Mouse (Mus musculus): ENCODE results near the gene Syde2. TPM values are rescaled to one million over a fixed set of nuclear protein-coding genes. Genes with fewer than 3 reads are reported as not detected.
A peak's percentile ranks its signal among the peaks of the same experiment; 100 is the strongest.

The Syde2 gene
- total RNA-seq, 4 experiments from 2014 or later = 16.7 to 21.8 (median 19.0) TPM

DNA sequence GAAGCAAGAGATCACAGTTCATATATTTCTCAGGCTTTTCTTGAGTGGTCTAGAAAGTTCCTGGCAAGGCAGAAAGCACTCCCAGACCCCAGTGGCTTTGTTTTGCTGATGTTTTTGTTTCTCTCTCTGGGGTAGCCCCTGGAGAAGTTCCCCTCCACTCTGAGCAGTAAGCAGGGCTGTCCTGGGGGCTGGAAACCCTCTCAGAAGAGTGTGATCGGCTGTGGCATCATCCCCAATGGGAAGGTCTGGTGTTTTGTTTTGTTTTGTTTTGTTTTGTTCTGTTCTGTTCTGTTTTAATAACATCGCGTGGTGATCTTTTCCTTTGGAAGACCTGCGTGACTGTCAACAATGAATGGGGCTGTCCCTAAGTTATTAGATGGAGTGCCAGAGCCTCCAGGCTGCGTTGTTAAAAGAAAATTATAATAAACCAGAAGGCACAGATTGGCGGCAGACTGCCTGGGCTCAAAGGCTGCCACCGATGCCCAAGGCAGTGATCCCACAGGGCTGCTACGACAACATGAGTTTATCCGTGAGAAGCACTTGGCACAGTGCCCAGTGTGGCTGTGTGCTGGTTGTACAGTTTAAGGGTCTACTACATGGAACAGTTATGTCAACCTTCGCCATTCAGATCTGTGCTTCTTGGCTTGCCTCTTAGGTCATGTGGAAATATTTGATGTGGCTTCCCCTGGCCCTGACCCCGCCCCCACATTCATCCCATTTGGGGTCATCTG, 63.8 kb downstream of the Syde2 start:
- no peak for DNase-seq (ENCODE audit: low spot score)

DNA sequence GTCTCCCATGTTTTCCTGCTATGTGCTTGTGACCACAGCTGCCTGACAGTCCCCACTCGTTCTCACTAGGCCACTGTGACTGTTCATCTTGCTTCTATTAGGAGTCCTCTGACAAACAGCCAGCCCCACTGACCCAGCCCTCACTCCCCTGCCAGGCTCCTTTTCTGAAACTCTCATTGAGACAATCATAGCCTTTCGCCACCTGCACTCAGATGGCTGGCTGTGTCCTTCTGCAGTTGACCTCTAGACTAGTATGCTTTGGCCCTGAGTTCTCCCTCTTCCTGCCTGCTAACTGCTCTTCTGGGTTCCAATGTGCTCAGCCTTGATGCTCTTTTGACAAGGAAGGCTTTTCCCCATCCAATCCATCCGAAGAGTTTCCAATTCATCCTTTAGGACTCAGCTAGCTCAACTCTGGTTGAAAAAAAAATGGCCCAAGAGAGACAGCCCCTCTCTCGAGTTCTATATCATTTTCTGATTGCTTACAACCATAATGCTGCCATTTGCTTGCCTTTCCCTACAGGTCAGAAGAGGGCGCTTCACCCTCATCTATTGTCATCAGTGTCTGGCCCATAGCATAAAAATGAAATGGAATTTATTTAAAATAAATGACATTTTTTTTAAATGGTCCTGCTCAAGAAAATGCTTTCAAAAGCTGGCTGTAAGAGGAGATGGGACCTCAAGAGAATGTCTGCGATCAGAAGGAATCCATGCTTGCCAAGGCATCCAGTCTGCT, 65.6 kb downstream of the Syde2 start:
- DNase-seq (ENCODE audit: low spot score) = no peak

DNA sequence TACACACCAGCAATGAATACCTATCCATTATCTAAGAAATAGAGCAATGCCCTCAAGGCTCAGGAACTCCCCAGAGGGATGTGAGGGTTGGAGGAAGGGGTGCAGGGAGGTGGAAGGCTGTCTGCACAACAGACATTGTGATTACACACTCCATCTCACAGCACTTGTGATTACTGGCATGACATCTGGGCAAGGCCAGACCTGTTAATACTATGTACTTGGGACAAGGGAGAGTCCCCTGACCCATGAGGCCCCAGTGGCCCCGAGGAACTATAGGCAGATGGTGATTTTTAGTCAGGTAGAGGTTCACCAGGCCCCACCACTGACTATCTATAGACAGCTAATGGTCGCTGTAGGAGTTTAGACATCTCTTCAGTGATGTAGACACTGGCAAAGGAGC, 66.2 kb downstream of the Syde2 start:
- no peak for DNase-seq (ENCODE audit: low spot score)

DNA sequence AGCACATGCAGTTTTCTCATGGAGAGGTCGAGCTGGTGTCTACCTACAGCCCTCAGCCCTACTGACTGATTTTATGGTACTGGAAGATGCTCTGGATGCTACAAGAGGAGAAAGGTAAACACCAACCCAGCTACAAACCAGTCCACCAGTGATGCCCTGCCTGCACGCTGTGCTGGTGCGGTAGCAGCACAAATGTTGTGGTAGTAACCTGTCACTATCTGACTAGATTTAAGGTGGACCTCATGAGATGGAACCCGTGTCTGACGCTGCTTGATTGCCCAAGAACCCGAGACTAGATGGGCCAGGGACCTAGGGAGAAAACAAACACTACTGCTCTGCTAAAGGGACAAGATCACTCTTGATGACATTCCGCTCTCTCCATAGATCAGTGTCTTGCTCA, 69.5 kb downstream of the Syde2 start:
- no peak for DNase-seq (ENCODE audit: low spot score)

DNA sequence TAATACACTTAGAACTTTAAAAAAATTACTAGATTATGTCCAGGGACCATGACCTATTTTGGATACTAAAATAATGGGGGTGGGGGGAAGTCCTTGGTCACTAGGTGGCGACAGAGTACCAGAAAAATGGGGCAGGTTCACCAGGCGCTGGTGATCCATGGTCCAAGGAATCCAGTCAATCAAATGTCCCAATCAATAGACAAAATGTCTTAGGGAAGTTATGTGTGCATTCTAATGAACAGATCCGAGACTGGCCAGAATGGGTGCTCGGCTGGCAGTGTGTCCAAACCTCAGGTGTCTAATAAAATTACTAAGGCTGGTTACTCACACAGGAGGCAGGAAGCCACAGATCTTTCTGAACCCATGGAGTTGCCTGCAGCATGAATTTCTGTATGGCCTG, 70.6 kb downstream of the Syde2 start:
- peak; percentile 38 for DNase-seq (ENCODE audit: low spot score)

DNA sequence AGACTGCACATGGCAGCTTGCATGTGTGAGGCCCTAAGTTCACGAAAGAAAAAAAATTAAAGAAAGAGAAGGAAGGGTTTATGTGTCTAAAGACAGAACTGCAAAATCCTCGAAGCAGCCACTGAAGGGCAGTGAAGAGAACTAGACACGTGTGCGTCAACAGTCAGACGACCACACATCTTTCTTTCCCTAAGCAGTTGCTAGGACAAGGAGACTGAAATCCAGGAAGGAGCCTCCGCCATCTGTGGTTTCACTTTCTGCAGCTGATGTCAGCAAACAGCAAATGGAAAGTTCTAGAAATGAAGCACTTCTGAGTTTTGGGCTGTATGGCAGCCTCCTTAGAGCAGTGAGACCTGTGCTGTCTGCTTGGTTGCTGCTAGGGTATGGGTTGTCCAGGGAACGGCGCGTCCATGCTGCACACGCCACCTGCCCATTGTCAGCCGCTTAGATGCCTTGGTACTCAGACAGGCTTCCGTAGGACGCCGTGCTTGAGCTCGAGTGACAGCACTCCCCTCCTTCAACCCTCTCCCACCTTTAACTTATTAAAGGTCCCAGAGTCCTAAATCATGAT, 71.8 kb downstream of the Syde2 start:
- no peak for DNase-seq (ENCODE audit: low spot score)

DNA sequence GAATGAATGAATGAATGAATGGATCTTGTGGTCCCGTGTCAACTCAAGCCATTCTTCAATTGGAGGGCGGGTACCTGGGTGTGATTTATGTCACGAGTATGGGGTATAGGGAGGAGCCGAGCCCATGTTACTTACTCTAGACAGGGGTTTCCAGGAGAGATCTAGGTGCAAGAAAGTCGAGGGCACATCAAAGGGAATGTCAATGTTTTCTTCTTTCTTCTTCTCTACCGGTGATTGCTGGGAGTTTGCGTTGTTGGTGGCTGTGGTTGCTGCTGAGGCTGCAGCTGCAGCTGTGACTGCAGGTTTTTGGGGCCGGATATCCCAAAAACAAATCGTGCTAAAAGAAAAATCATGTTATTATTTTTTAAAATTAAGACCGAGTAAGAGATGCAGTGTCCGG, 75.5 kb downstream of the Syde2 start:
- DNase-seq (ENCODE audit: low spot score) = no peak

DNA sequence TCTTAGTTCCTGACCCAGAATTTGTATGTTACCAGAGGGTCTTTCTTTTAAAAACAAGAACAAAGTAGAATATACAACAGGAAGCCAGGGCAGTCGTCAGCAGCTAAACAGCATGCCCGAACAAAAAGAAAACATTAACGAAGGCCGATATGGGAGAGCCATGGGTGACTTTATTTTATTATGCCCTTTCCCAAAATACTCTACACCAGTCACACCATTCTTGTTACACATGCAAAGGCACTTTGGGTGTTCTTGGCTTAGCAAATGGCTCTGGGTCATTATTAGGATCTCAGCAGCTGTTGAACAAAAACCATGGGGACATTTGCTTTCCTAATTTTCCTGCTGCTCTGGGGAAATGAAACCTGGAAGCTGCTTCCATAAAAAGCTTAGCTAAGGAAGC, 81.6 kb downstream of the Syde2 start:
- no peak for DNase-seq (ENCODE audit: low spot score)

Other genes starting within 250 kb of the Syde2 start
- gene Ddah1, start 229.2 kb upstream of the Syde2 start, total RNA-seq (2022) = 1 to 10 TPM; 6.3 to 9.3 (median 7.5) TPM
- gene Bcl10, start 65.1 kb upstream of the Syde2 start, total RNA-seq (2022) = 10 to 100 TPM; 14.9 to 17.6 (median 16.5) TPM
- 10 to 100 TPM; 13.2 to 21.6 (median 18.0) TPM for gene 2410004B18Rik, start 49.9 kb upstream of the Syde2 start, total RNA-seq (2022)
- not detected for gene Wdr63, start 120.3 kb downstream of the Syde2 start, total RNA-seq (2022)
- gene Mcoln3, start 129.6 kb downstream of the Syde2 start, total RNA-seq (2022) = not detected
- under 1 TPM in 3 of 4 experiments, not detected in 1; 0.12 to 0.30 (median 0.17) TPM for gene Mcoln2, start 162.0 kb downstream of the Syde2 start, total RNA-seq (2022)
- under 1 TPM in 1 of 4 experiments, not detected in 3; 0.24 TPM for gene Lpar3, start 233.1 kb downstream of the Syde2 start, total RNA-seq (2022)